Mouse (Mus musculus): ENCODE measurements around the gene Eml4. TPM values are rescaled to one million over a fixed set of nuclear protein-coding genes. Genes with fewer than 3 reads are reported as not detected.

Gene Eml4
- polyA plus RNA-seq, 1 experiment from 2014 or later = 26.2 TPM

- Histone ChIP-seq H3K4me2 (peak overlapping the region; percentile 96), H3K9ac (ENCODE audit: low read depth, low read length) (peak overlapping the region; percentile 90), H3K27ac (ENCODE audit: low read depth, low read length) (peak overlapping the region; percentile 58), H3K9me3 (ENCODE audit: control insufficient read depth, low read length) (no peaks in the 10 kb centered on the region; the same call in 1 of the 2 replicates), H3K4me1 (replicated peaks; ENCODE audit: control insufficient read depth, insufficient read depth, low read length) (peaks cover 18% of the 10 kb centered on the region), H3K4me3 (ENCODE audit: low read depth, low read length) (peak overlapping the region; percentile 97), H3K36me3 (ENCODE audit: control insufficient read depth, insufficient read depth, low read length) (no peaks in the 10 kb centered on the region; the same call in 1 of the 2 replicates), H3K27me3 (replicated peaks; ENCODE audit: control insufficient read depth, insufficient read depth, low read length) (no peaks in the 10 kb centered on the region)
- under 1% methylated on average over 33 of the region's 33 CpGs for WGBS
- DNase-seq (ENCODE audit: low spot score) (peak; percentile 94), ATAC-seq (replicated peaks; ENCODE audit: low FRiP score) (peak; percentile 99)
Observed at GRCm38 (mm10) chr17:83514213-83514701, 163.5 kb downstream of the Eml4 start.

DNA sequence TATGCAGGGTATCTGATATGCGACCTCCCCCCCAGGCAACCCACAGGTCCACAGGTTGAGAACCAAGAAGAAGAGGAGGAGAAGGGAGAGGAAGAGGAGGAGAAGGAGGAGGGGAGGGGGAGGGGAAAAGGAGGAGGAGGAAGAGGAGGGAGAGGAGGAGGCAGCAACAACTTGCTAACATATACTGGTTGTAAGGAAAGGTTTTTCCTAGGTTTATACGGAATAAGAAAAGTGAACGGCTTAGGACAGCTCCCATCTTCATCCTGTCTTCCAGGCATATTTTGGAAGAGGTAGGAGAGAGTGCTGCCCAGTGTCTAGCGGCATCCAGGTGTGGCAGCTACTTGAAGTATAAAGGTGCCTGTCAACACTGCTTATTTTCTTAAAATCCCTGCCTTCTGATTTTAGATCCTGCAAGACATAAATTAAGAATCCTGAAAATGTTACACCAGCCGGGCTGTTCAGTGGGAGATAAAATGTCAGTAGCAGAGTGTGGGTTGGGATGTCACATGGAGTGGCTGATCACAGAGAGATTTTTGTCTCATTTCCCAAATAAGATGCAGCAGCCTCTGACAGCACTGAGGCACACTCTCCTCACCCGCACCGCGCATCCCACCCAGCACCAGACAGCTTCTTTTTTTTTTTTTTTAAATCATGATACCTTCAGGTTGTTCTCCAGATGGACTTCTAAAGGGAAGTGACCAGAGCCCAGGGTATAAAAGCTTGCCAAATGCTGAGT, 166.7 kb downstream of the Eml4 start, which contains the start of gene Cox7a2l:
Gene Cox7a2l (minus strand): TSS at position 51 of the 736 bp plus-strand sequence.
- Histone ChIP-seq H3K36me3 (ENCODE audit: control insufficient read depth, insufficient read depth, low read length) (no peaks in the 10 kb centered on the region; the same call in 1 of the 2 replicates), H3K9ac (ENCODE audit: low read depth, low read length) (no peak within 1 kb of the TSS), H3K27me3 (replicated peaks; ENCODE audit: control insufficient read depth, insufficient read depth, low read length) (no peaks in the 10 kb centered on the region), H3K4me2 (no peak within 1 kb of the TSS), H3K4me1 (replicated peaks; ENCODE audit: control insufficient read depth, insufficient read depth, low read length) (peaks cover 15% of the 10 kb centered on the region), H3K4me3 (ENCODE audit: low read depth, low read length) (no peak within 1 kb of the TSS), H3K9me3 (ENCODE audit: control insufficient read depth, low read length) (no peaks in the 10 kb centered on the region; the same call in 1 of the 2 replicates), H3K27ac (ENCODE audit: low read depth, low read length) (no peak within 1 kb of the TSS)
- DNase-seq (ENCODE audit: low spot score) = no peak
- ATAC-seq (replicated peaks; ENCODE audit: low FRiP score) = no peak
- 89% methylated on average over 8 of the region's 8 CpGs for WGBS

- no peak overlapping the region for H3K4me2 ChIP-seq
- no peaks in the 10 kb centered on the region; the same call in 1 of the 2 replicates for H3K36me3 ChIP-seq (ENCODE audit: control insufficient read depth, insufficient read depth, low read length)
- peaks cover 15% of the 10 kb centered on the region for H3K4me1 ChIP-seq (replicated peaks; ENCODE audit: control insufficient read depth, insufficient read depth, low read length)
- ATAC-seq (replicated peaks; ENCODE audit: low FRiP score) (no peak), DNase-seq (ENCODE audit: low spot score) (no peak)
- H3K27ac ChIP-seq (ENCODE audit: low read depth, low read length) = no peak overlapping the region
- WGBS = 77% methylated on average over 4 of the region's 4 CpGs
- H3K4me3 ChIP-seq (ENCODE audit: low read depth, low read length) = no peak overlapping the region
- H3K9me3 ChIP-seq (ENCODE audit: control insufficient read depth, low read length) = no peaks in the 10 kb centered on the region; the same call in 1 of the 2 replicates
- H3K9ac ChIP-seq (ENCODE audit: low read depth, low read length) = no peak overlapping the region
- H3K27me3 ChIP-seq (replicated peaks; ENCODE audit: control insufficient read depth, insufficient read depth, low read length) = no peaks in the 10 kb centered on the region
Observed at GRCm38 (mm10) chr17:83521881-83522280, 171.2 kb downstream of the Eml4 start.

- 74% methylated on average over 7 of the region's 7 CpGs for WGBS
Observed at GRCm38 (mm10) chr17:83522590-83523379, 172.1 kb downstream of the Eml4 start.

DNA sequence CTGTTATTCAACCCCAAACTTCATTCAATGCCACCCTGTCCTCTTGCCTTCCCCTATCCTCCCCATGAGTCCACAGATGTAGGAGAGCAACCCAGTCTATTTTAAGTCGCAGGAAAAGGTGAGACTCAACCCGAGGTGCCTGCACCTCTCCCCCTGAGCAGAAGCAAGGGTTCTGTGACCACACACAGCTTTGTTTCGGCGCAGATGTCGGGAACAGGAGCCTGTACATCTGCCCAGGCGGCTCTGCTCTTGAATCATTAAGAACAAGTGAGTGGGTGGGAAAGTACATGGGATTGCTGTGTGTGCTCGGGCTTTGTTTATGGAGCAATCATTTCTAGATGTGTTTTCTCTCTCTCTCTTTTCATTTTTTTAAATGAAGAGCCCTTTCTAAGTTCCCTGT, 174.0 kb downstream of the Eml4 start:
- DNase-seq (ENCODE audit: low spot score) (no peak), ATAC-seq (replicated peaks; ENCODE audit: low FRiP score) (no peak)
- Histone ChIP-seq H3K4me1 (replicated peaks; ENCODE audit: control insufficient read depth, insufficient read depth, low read length) (peaks cover 28% of the 10 kb centered on the region), H3K9ac (ENCODE audit: low read depth, low read length) (no peak overlapping the region), H3K4me3 (ENCODE audit: low read depth, low read length) (no peak overlapping the region), H3K9me3 (ENCODE audit: control insufficient read depth, low read length) (no peaks in the 10 kb centered on the region), H3K4me2 (no peak overlapping the region), H3K36me3 (ENCODE audit: control insufficient read depth, insufficient read depth, low read length) (no peaks in the 10 kb centered on the region), H3K27ac (ENCODE audit: low read depth, low read length) (no peak overlapping the region), H3K27me3 (replicated peaks; ENCODE audit: control insufficient read depth, insufficient read depth, low read length) (no peaks in the 10 kb centered on the region)
- WGBS = 61% methylated on average over 7 of the region's 7 CpGs

More at GRCm38 (mm10) chr17:83522590-83523379, 172.1 kb downstream of the Eml4 start:
- peaks cover 24% of the 10 kb centered on the region for H3K4me1 ChIP-seq (replicated peaks; ENCODE audit: control insufficient read depth, insufficient read depth, low read length)
- H3K9ac ChIP-seq (ENCODE audit: low read depth, low read length) = no peak overlapping the region
- no peak overlapping the region for H3K4me3 ChIP-seq (ENCODE audit: low read depth, low read length)
- H3K27ac ChIP-seq (ENCODE audit: low read depth, low read length) = no peak overlapping the region
- no peaks in the 10 kb centered on the region; the same call in 1 of the 2 replicates for H3K36me3 ChIP-seq (ENCODE audit: control insufficient read depth, insufficient read depth, low read length)
- ATAC-seq (replicated peaks; ENCODE audit: low FRiP score) = no peak
- H3K9me3 ChIP-seq (ENCODE audit: control insufficient read depth, low read length) = no peaks in the 10 kb centered on the region; the same call in 1 of the 2 replicates
- H3K27me3 ChIP-seq (replicated peaks; ENCODE audit: control insufficient read depth, insufficient read depth, low read length) = no peaks in the 10 kb centered on the region
- H3K4me2 ChIP-seq = no peak overlapping the region
- DNase-seq (ENCODE audit: low spot score) = no peak

GRCm38 (mm10) chr17:83525596-83525995, 174.9 kb downstream of the Eml4 start:
- H3K27me3 ChIP-seq (replicated peaks; ENCODE audit: control insufficient read depth, insufficient read depth, low read length) = no peaks in the 10 kb centered on the region
- H3K9ac ChIP-seq (ENCODE audit: low read depth, low read length) = peak overlapping the region; percentile 55
- ATAC-seq (replicated peaks; ENCODE audit: low FRiP score) = 0 out of 2 replicates have a peak, but pooled peaks have one; percentile 22
- no peaks in the 10 kb centered on the region for H3K9me3 ChIP-seq (ENCODE audit: control insufficient read depth, low read length)
- DNase-seq (ENCODE audit: low spot score) = no peak
- H3K4me1 ChIP-seq (replicated peaks; ENCODE audit: control insufficient read depth, insufficient read depth, low read length) = peaks cover 28% of the 10 kb centered on the region
- no peak overlapping the region for H3K4me3 ChIP-seq (ENCODE audit: low read depth, low read length)
- peak overlapping the region; percentile 49 for H3K4me2 ChIP-seq
- 10% methylated on average over 8 of the region's 8 CpGs for WGBS
- no peak overlapping the region; the same call in 1 of the 2 replicates for H3K27ac ChIP-seq (ENCODE audit: low read depth, low read length)
- H3K36me3 ChIP-seq (ENCODE audit: control insufficient read depth, insufficient read depth, low read length) = no peaks in the 10 kb centered on the region

DNA sequence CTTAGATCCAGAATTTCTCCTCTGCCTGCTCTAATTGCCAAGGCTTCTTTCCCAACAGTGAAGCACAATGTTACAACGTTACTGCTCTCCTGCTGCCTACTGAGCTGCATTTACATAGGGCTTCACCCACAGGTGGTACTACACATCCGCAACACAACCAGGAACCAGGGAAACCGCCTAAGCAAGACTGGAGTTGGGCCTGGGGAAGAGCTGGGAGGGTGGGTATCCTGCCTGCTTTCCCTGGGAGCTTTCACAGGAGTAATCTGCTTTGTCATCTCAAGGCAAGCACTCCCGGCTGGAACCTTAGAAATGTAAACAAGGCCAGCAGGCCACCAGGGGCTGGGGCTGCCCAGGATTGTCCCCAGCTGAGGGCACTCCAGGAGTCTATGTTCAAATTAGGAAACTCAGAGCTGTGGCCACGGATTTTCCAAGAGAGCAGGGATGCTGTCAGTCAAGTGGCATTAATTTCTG, 175.4 kb downstream of the Eml4 start:
- no peaks in the 10 kb centered on the region for H3K36me3 ChIP-seq (ENCODE audit: control insufficient read depth, insufficient read depth, low read length)
- DNase-seq (ENCODE audit: low spot score) = peak; percentile 57
- WGBS = 20% methylated on average over 5 of the region's 5 CpGs
- no peaks in the 10 kb centered on the region for H3K27me3 ChIP-seq (replicated peaks; ENCODE audit: control insufficient read depth, insufficient read depth, low read length)
- H3K4me3 ChIP-seq (ENCODE audit: low read depth, low read length) = no peak overlapping the region
- no peaks in the 10 kb centered on the region for H3K9me3 ChIP-seq (ENCODE audit: control insufficient read depth, low read length)
- H3K9ac ChIP-seq (ENCODE audit: low read depth, low read length) = peak overlapping the region; percentile 55
- H3K27ac ChIP-seq (ENCODE audit: low read depth, low read length) = peak overlapping the region; percentile 68
- peak overlapping the region; percentile 49 for H3K4me2 ChIP-seq
- ATAC-seq (replicated peaks; ENCODE audit: low FRiP score) = no peak
- H3K4me1 ChIP-seq (replicated peaks; ENCODE audit: control insufficient read depth, insufficient read depth, low read length) = peaks cover 28% of the 10 kb centered on the region
